Mouse (Mus musculus) macrophage (primary cell): ENCODE results near the gene Rab15. TPM values are rescaled to one million over a fixed set of nuclear protein-coding genes. Genes with fewer than 3 reads are reported as not detected.
"Not testable (repeated sequence)": the region's sequence is repeated elsewhere in the genome, so short reads cannot be mapped to it uniquely, and the experiment has no call there.

ENCODE experiments used
- H3K27ac ChIP-seq: fragments of 350-480 bp; formaldehyde crosslinking; 2 replicates; pipeline ENCODE4 v1.9.0; 2021
- H3K36me3 ChIP-seq: fragments of 350-480 bp; formaldehyde crosslinking; 2 replicates; pipeline ENCODE4 v1.9.0; 2021; ENCODE audit errors: inconsistent target
- H3K4me3 ChIP-seq: fragments of 350-480 bp; formaldehyde crosslinking; 2 replicates; pipeline ENCODE4 v1.9.0; 2021; ENCODE audit errors: inconsistent target
- H3K79me2 ChIP-seq: fragments of 350-480 bp; formaldehyde crosslinking; 2 replicates; pipeline ENCODE4 v1.9.0; 2021; ENCODE audit errors: inconsistent target
- WGBS: methylation state at CpG from one replicate; pipeline ENCODE4 v1.1.7; 2026; ENCODE audit warnings: inconsistent platforms; ENCODE audit not compliant: missing documents; 5-methylcytosine and 5-hydroxymethylcytosine counted together
- polyA plus RNA-seq: library from polyadenylated mRNA; stranded (reverse); fragments of 250-400 nt; gene quantifications from 3 replicates; pipeline ENCODE4 v1.2.4, GENCODE M21; 2018; ENCODE audit warnings: inconsistent platforms

Rab15 gene
- polyA plus RNA-seq, 1 experiment from 2014 or later, result 1.7 TPM

- no peak overlapping the region for H3K27ac ChIP-seq
- H3K79me2 ChIP-seq, result no peaks in the 10 kb centered on the region
- H3K4me3 ChIP-seq, result no peak overlapping the region
- WGBS, result 82% methylated on average over 10 of the region's 10 CpGs
- no peaks in the 10 kb centered on the region for H3K36me3 ChIP-seq
Measured at GRCm38 (mm10) chr12:76807796-76808195, 14.9 kb downstream of the Rab15 start.

GRCm38 (mm10) chr12:76805056-76805811 lies 17.5 kb downstream of the Rab15 start:
- WGBS, result 97% methylated on average over 10 of the region's 10 CpGs
- Histone ChIP-seq H3K27ac (no peak overlapping the region), H3K36me3 (no peaks in the 10 kb centered on the region), H3K4me3 (no peak overlapping the region), H3K79me2 (no peaks in the 10 kb centered on the region)

- Histone ChIP-seq H3K79me2 (no peaks in the 10 kb centered on the region), H3K36me3 (no peaks in the 10 kb centered on the region), H3K4me3 (no peak overlapping the region), H3K27ac (no peak overlapping the region)
- 53% methylated on average over 7 of the region's 7 CpGs for WGBS
Measured at GRCm38 (mm10) chr12:76803700-76804252, 18.9 kb downstream of the Rab15 start.

GRCm38 (mm10) chr12:76803028-76803427 lies 19.7 kb downstream of the Rab15 start:
- no peak overlapping the region for H3K4me3 ChIP-seq
- WGBS, result 96% methylated on average over 10 of the region's 10 CpGs
- no peak overlapping the region for H3K27ac ChIP-seq
- no peaks in the 10 kb centered on the region for H3K79me2 ChIP-seq
- no peaks in the 10 kb centered on the region for H3K36me3 ChIP-seq

GRCm38 (mm10) chr12:76798008-76798720 lies 24.5 kb downstream of the Rab15 start:
- no peak overlapping the region for H3K27ac ChIP-seq
- H3K4me3 ChIP-seq, result no peak overlapping the region
- no peaks in the 10 kb centered on the region for H3K79me2 ChIP-seq
- 90% methylated on average over 5 of the region's 5 CpGs for WGBS
- no peaks in the 10 kb centered on the region for H3K36me3 ChIP-seq

- WGBS, result 83% methylated on average over 7 of the region's 7 CpGs
- no peaks in the 10 kb centered on the region for H3K79me2 ChIP-seq
- no peak overlapping the region for H3K27ac ChIP-seq
- H3K36me3 ChIP-seq, result no peaks in the 10 kb centered on the region
- H3K4me3 ChIP-seq, result no peak overlapping the region
Measured at GRCm38 (mm10) chr12:76796938-76797539, 25.7 kb downstream of the Rab15 start.

GRCm38 (mm10) chr12:76795350-76795749 lies 27.4 kb downstream of the Rab15 start, which contains the start of gene Gpx2:
TSS of gene Gpx2 (minus strand) at chr12:76795554.
- no peaks in the 10 kb centered on the region for H3K79me2 ChIP-seq
- 85% methylated on average over 5 of the region's 5 CpGs for WGBS
- H3K4me3 ChIP-seq, result no peak within 1 kb of the TSS
- H3K36me3 ChIP-seq, result no peaks in the 10 kb centered on the region
- H3K27ac ChIP-seq, result no peak within 1 kb of the TSS

- H3K4me3 ChIP-seq, H3K36me3 ChIP-seq, H3K27ac ChIP-seq, H3K79me2 ChIP-seq: not testable (repeated sequence)
- WGBS, result 64% methylated on average over 5 of the region's 14 CpGs
Measured at GRCm38 (mm10) chr12:76792540-76792939, 30.2 kb downstream of the Rab15 start.

- no peak overlapping the region for H3K4me3 ChIP-seq
- H3K36me3 ChIP-seq, result no peaks in the 10 kb centered on the region
- no peak overlapping the region for H3K27ac ChIP-seq
- no peaks in the 10 kb centered on the region for H3K79me2 ChIP-seq
- 74% methylated on average over 7 of the region's 8 CpGs for WGBS
Measured at GRCm38 (mm10) chr12:76790446-76791084, 32.1 kb downstream of the Rab15 start.

- Histone ChIP-seq H3K79me2 (no peaks in the 10 kb centered on the region), H3K4me3 (no peak overlapping the region), H3K36me3 (no peaks in the 10 kb centered on the region), H3K27ac (no peak overlapping the region)
- 92% methylated on average over 10 of the region's 10 CpGs for WGBS
Measured at GRCm38 (mm10) chr12:76784056-76784619, 38.6 kb downstream of the Rab15 start.

GRCm38 (mm10) chr12:76780639-76781468 lies 41.9 kb downstream of the Rab15 start:
- Histone ChIP-seq H3K4me3 (no peak overlapping the region), H3K36me3 (no peaks in the 10 kb centered on the region), H3K27ac (no peak overlapping the region), H3K79me2 (no peaks in the 10 kb centered on the region)
- WGBS, result 95% methylated on average over 12 of the region's 12 CpGs

GRCm38 (mm10) chr12:76779951-76780350 lies 42.8 kb downstream of the Rab15 start:
- 90% methylated on average over 5 of the region's 5 CpGs for WGBS
- H3K36me3 ChIP-seq, result no peaks in the 10 kb centered on the region
- no peaks in the 10 kb centered on the region for H3K79me2 ChIP-seq
- H3K4me3 ChIP-seq, result no peak overlapping the region
- no peak overlapping the region for H3K27ac ChIP-seq

- WGBS, result 87% methylated on average over 10 of the region's 10 CpGs
- no peak overlapping the region for H3K4me3 ChIP-seq
- no peak overlapping the region for H3K27ac ChIP-seq
- H3K79me2 ChIP-seq, result no peaks in the 10 kb centered on the region
- H3K36me3 ChIP-seq, result no peaks in the 10 kb centered on the region
Measured at GRCm38 (mm10) chr12:76778305-76779083, 44.2 kb downstream of the Rab15 start.
